Mouse (Mus musculus) liver, embryonic 14.5 days (tissue): ENCODE results near the gene Pop5. TPM values are rescaled to one million over a fixed set of nuclear protein-coding genes. Genes with fewer than 3 reads are reported as not detected.

Source experiments
- ATAC-seq: fragments of 200-750 bp; cut with Nextera tagmentation; 2 replicates; pipeline ENCODE4 v1.8.0; 2017; ENCODE audit warnings: moderate number of reproducible peaks, mild to moderate bottlenecking, moderate library complexity; ENCODE audit not compliant: insufficient read depth
- DNase-seq, 3 experiments: peaks; one replicate each; pipeline ENCODE4 v3.0.0-alpha.2; 2012 to 2013; ENCODE audit warnings: low read depth in 3 of 3, low spot score in 3 of 3
- H3K27ac ChIP-seq: fragments of 300-500 bp; sonication (generic); 2 replicates; pipeline ENCODE4 v1.5.1; 2014; ENCODE audit warnings: moderate library complexity, mild to moderate bottlenecking, control low read depth, inconsistent platforms
- H3K27me3 ChIP-seq: fragments of 300-500 bp; sonication (generic); 2 replicates; pipeline ENCODE4 v1.6.1; 2014; ENCODE audit warnings: mild to moderate bottlenecking, low read length, moderate library complexity; ENCODE audit not compliant: control insufficient read depth, insufficient read depth
- H3K36me3 ChIP-seq: fragments of 300-500 bp; sonication (generic); replicated peaks from 2 replicates; pipeline ENCODE4 v1.6.1; 2014; ENCODE audit warnings: low read depth; ENCODE audit not compliant: control insufficient read depth, insufficient read depth
- H3K4me1 ChIP-seq, 2 experiments: fragments of 200-500 bp in 1 of 2; fragments of 300-500 bp in 1 of 2; sonication (generic) in 1 of 2; replicated peaks; 2 replicates each; pipeline ENCODE4 v1.6.1; 2012 to 2014; ENCODE audit warnings: antibody characterized with exemption in 1 of 2, inconsistent platforms in 1 of 2, low read length in 1 of 2; ENCODE audit not compliant: control insufficient read depth in 2 of 2, insufficient read depth in 2 of 2
- H3K4me2 ChIP-seq: fragments of 300-500 bp; sonication (generic); 2 replicates; pipeline ENCODE4 v1.6.1; 2014; ENCODE audit warnings: low read depth, mild to moderate bottlenecking, control low read depth, moderate library complexity
- H3K4me3 ChIP-seq, 2 experiments: fragments of 200-500 bp in 1 of 2; fragments of 300-500 bp in 1 of 2; sonication (generic) in 1 of 2; 2 replicates each; pipeline ENCODE4 v1.5.1; 2012 to 2014; ENCODE audit warnings: low read depth in 2 of 2, low read length in 2 of 2, mild to moderate bottlenecking in 2 of 2, control low read depth in 1 of 2, inconsistent platforms in 1 of 2, moderate library complexity in 1 of 2; ENCODE audit not compliant: insufficient read depth in 1 of 2
- H3K9ac ChIP-seq: fragments of 300-500 bp; sonication (generic); replicated peaks from 2 replicates; pipeline ENCODE4 v1.6.1; 2014; ENCODE audit warnings: mild to moderate bottlenecking, control low read depth, moderate library complexity
- H3K9me3 ChIP-seq: fragments of 300-500 bp; sonication (generic); 2 replicates; pipeline ENCODE4 v1.6.1; 2016; ENCODE audit warnings: low read length, mixed read lengths; ENCODE audit not compliant: control insufficient read depth
- CTCF ChIP-seq: IDR thresholded peaks from 2 replicates; pipeline ENCODE4 v1.5.1; 2016; ENCODE audit warnings: antibody characterized with exemption, low read depth, control low read depth
- EP300 ChIP-seq: IDR thresholded peaks from 2 replicates; pipeline ENCODE4 v1.6.1; 2016; ENCODE audit warnings: antibody characterized with exemption, low read depth
- WGBS: fragments of 180-500 bp; shearing (Covaris S2); extraction: QIAGEN DNeasy Blood & Tissue Kit; methylation state at CpG from one replicate; pipeline ENCODE4 v1.1.7; 2014; ENCODE audit not compliant: insufficient replicate concordance; 5-methylcytosine and 5-hydroxymethylcytosine counted together
- polyA plus RNA-seq, 2 experiments: library from polyadenylated mRNA; depleted of rRNA in 1 of 2; stranded (reverse) in 1 of 2; unstranded in 1 of 2; fragments of >200 nt; fragmentation: Nextera tagmentation in 1 of 2; extraction: Ambion mirVana in 1 of 2; gene quantifications; 2 replicates each; pipeline versions ENCODE4 v1.2.1 to v1.2.3; 2012 to 2014

The Pop5 gene
- polyA plus RNA-seq, 2 experiments = 55.2 to 95.5 TPM

GRCm38 (mm10) chr5:115268266-115268665, 32.6 kb downstream of the Pop5 start:
- H3K4me3 ChIP-seq = peak overlapping the region; percentile 41 to 63
- no peaks in the 10 kb centered on the region for H3K9me3 ChIP-seq
- peak overlapping the region; percentile 73 for H3K4me2 ChIP-seq
- peaks cover 48% of the 10 kb centered on the region for H3K36me3 ChIP-seq
- no peaks in the 10 kb centered on the region for H3K27me3 ChIP-seq
- DNase-seq (no peak), ATAC-seq (no peak)
- H3K4me1 ChIP-seq = peaks cover 56 to 67% of the 10 kb centered on the region in 2 experiments
- WGBS = 24% methylated on average over 3 of the region's 3 CpGs
- peak overlapping the region; percentile 97 for H3K27ac ChIP-seq
- no peak for TF ChIP-seq EP300
- no peak for TF ChIP-seq CTCF
- peak overlapping the region; percentile 56 for H3K9ac ChIP-seq

- Histone ChIP-seq H3K4me2 (peak overlapping the region; percentile 73), H3K36me3 (peaks cover 42% of the 10 kb centered on the region), H3K27me3 (no peaks in the 10 kb centered on the region), H3K27ac (peak overlapping the region; percentile 97), H3K4me3 (peak overlapping the region; percentile 63 to 96), H3K4me1 (peaks cover 53 to 64% of the 10 kb centered on the region in 2 experiments), H3K9ac (peak overlapping the region; percentile 72), H3K9me3 (no peaks in the 10 kb centered on the region)
- DNase-seq (no peak), ATAC-seq (no peak)
- 73% methylated on average over 1 of the region's 1 CpGs for WGBS
- TF ChIP-seq CTCF = no peak
- no peak for TF ChIP-seq EP300
Measured at GRCm38 (mm10) chr5:115269969-115270368, 34.3 kb downstream of the Pop5 start.

GRCm38 (mm10) chr5:115271931-115272811, 36.5 kb downstream of the Pop5 start:
- WGBS = under 1% methylated on average over 68 of the region's 77 CpGs
- no peak for DNase-seq
- Histone ChIP-seq H3K27ac (peak overlapping the region; percentile 71), H3K4me2 (peak overlapping the region; percentile 73), H3K27me3 (no peaks in the 10 kb centered on the region), H3K36me3 (peaks cover 31% of the 10 kb centered on the region), H3K4me3 (peak overlapping the region; percentile 63 to 96), H3K9ac (peak overlapping the region; percentile 72), H3K4me1 (peaks cover 36 to 46% of the 10 kb centered on the region in 2 experiments), H3K9me3 (no peaks in the 10 kb centered on the region)
- ATAC-seq = peak; percentile 62
- TF ChIP-seq EP300 (no peak), CTCF (no peak)

- peaks cover 33 to 40% of the 10 kb centered on the region in 2 experiments for H3K4me1 ChIP-seq
- peak within 1 kb of the TSS; percentile 63 to 96 for H3K4me3 ChIP-seq
- H3K9me3 ChIP-seq = no peaks in the 10 kb centered on the region
- peak within 1 kb of the TSS; percentile 78 for H3K4me2 ChIP-seq
- ATAC-seq = peak; percentile 86
- 12% methylated on average over 26 of the region's 26 CpGs for WGBS
- peaks cover 31% of the 10 kb centered on the region for H3K36me3 ChIP-seq
- no peaks in the 10 kb centered on the region for H3K27me3 ChIP-seq
- peak within 1 kb of the TSS; percentile 72 for H3K9ac ChIP-seq
- TF ChIP-seq CTCF (no peak), EP300 (no peak)
- peak within 1 kb of the TSS; percentile 71 for H3K27ac ChIP-seq
- peak; percentile 94 to 97 (median 96) for DNase-seq
Measured at GRCm38 (mm10) chr5:115272812-115273548, 37.3 kb downstream of the Pop5 start, which contains the start of gene Rnf10. Gene Rnf10, minus strand, starts transcription at chr5:115272898.
